Mouse (Mus musculus): Measurements from ENCODE around the gene Olfr430. TPM values are rescaled to one million over a fixed set of nuclear protein-coding genes. Genes with fewer than 3 reads are reported as not detected.

Gene Olfr430
- total RNA-seq (2023) = not detected

DNA sequence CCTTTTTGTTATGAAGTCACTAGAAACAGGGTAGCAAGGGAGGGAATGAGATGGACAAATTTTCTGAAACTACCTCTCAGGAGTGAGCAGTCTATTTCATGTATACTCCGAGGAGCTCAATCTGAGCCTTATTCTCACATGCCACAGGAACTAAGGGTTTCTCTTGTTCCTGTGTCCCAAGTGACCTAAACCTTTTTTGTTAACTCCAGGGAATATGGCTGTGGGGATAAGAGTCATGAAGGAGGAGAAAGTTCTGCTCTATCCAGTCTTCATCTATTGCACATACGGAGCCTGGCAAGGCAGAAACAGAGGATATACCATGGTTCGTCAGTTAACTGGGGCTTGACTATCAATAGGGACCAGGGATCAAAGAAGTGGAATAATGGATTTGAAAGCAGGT, at the start of gene Olfr430:
Gene Olfr430, plus strand, starts transcription at position 301 of the 400 bp plus-strand sequence.

GRCm38 (mm10) chr1:174031698-174032097, 34.7 kb upstream of the Olfr430 start, which contains the start of gene Ifi205:
Ifi205 (minus strand) TSS chr1:174031810.

GRCm38 (mm10) chr1:174040523-174041177, 25.8 kb upstream of the Olfr430 start, which contains the start of gene Olfr433:
Olfr433 (plus strand) TSS chr1:174040705.

GRCm38 (mm10) chr1:174048893-174049292, 17.5 kb upstream of the Olfr430 start, which contains the start of gene Olfr432:
Olfr432 (plus strand) TSS chr1:174049205.

GRCm38 (mm10) chr1:174084031-174084430, 17.6 kb downstream of the Olfr430 start, which contains the start of gene Olfr429:
Olfr429 (plus strand) TSS chr1:174084331.

GRCm38 (mm10) chr1:174096591-174096990, 30.2 kb downstream of the Olfr430 start, which contains the start of gene Olfr427:
Olfr427 (plus strand) TSS chr1:174096891.

GRCm38 (mm10) chr1:174121062-174121461, 54.7 kb downstream of the Olfr430 start, which contains the start of gene Olfr231:
Olfr231 (minus strand) TSS chr1:174121162.

Other genes with a start within 250 kb of the Olfr430 start
- not detected for gene Ifi211, start 153.6 kb upstream of the Olfr430 start, total RNA-seq (2023)
- 253 TPM for gene Mndal, start 124.1 kb upstream of the Olfr430 start, total RNA-seq (2023)
- gene Ifi203, start 123.9 kb upstream of the Olfr430 start, total RNA-seq (2023) = 163 TPM
- not detected for gene Ifi202b, start 83.9 kb upstream of the Olfr430 start, total RNA-seq (2023)
- 2.1 TPM for gene Ifi205, start 34.8 kb upstream of the Olfr430 start, total RNA-seq (2023)
- gene Olfr433, start 25.9 kb upstream of the Olfr430 start, total RNA-seq (2023) = not detected
- not detected for gene Olfr432, start 17.4 kb upstream of the Olfr430 start, total RNA-seq (2023)
- gene Olfr429, start 17.7 kb downstream of the Olfr430 start, total RNA-seq (2023) = not detected
- not detected for gene Olfr427, start 30.3 kb downstream of the Olfr430 start, total RNA-seq (2023)
- not detected for gene Olfr231, start 54.6 kb downstream of the Olfr430 start, total RNA-seq (2023)
- gene Olfr424, start 64.9 kb downstream of the Olfr430 start, total RNA-seq (2023) = not detected
- not detected for gene Olfr420, start 89.0 kb downstream of the Olfr430 start, total RNA-seq (2023)
- 0.80 TPM for gene Spta1, start 106.2 kb downstream of the Olfr430 start, total RNA-seq (2023)
- not detected for gene Olfr419, start 185.5 kb downstream of the Olfr430 start, total RNA-seq (2023)

Data from CD8-positive naive resting alpha-beta T cell, adult 57 days (primary cell).